Mouse (Mus musculus) megakaryocyte, embryonic 14.5 days (primary cell): ENCODE data around the gene Rpn2. TPM values are rescaled to one million over a fixed set of nuclear protein-coding genes. Genes with fewer than 3 reads are reported as not detected.

Experiments used
- H3K27me3 ChIP-seq: replicated peaks from 2 replicates; pipeline ENCODE3; 2012; ENCODE audit warnings: inconsistent platforms
- H3K36me3 ChIP-seq: replicated peaks from 2 replicates; pipeline ENCODE3; 2012; ENCODE audit warnings: low read length, inconsistent platforms, mixed read lengths
- H3K4me1 ChIP-seq: 2 replicates; pipeline ENCODE4 v1.6.1; 2012; ENCODE audit warnings: inconsistent platforms
- H3K4me3 ChIP-seq: replicated peaks from 2 replicates; pipeline ENCODE3; 2012; ENCODE audit warnings: moderate library complexity, mild to moderate bottlenecking, inconsistent platforms
- H3K9me3 ChIP-seq: 2 replicates; pipeline ENCODE4 v1.6.1; 2012; ENCODE audit warnings: inconsistent platforms
- FLI1 ChIP-seq: IDR thresholded peaks from 2 replicates; pipeline ENCODE4 v1.6.1; 2012; ENCODE audit warnings: low read length, inconsistent platforms, mixed read lengths
- GATA1 ChIP-seq: IDR thresholded peaks from 3 replicates; pipeline ENCODE4 v1.6.1; 2012; ENCODE audit warnings: mixed read lengths, low read length, inconsistent platforms, borderline replicate concordance
- polyA plus RNA-seq: library from polyadenylated mRNA; stranded (reverse); fragments of >175 nt; gene quantifications from 2 replicates; pipeline ENCODE4 v1.2.3, GENCODE M21; 2012; ENCODE audit warnings: low replicate concordance; ENCODE audit not compliant: insufficient read depth

Gene Rpn2
- 73.1 and 98.6 TPM in 2 replicates for polyA plus RNA-seq

DNA sequence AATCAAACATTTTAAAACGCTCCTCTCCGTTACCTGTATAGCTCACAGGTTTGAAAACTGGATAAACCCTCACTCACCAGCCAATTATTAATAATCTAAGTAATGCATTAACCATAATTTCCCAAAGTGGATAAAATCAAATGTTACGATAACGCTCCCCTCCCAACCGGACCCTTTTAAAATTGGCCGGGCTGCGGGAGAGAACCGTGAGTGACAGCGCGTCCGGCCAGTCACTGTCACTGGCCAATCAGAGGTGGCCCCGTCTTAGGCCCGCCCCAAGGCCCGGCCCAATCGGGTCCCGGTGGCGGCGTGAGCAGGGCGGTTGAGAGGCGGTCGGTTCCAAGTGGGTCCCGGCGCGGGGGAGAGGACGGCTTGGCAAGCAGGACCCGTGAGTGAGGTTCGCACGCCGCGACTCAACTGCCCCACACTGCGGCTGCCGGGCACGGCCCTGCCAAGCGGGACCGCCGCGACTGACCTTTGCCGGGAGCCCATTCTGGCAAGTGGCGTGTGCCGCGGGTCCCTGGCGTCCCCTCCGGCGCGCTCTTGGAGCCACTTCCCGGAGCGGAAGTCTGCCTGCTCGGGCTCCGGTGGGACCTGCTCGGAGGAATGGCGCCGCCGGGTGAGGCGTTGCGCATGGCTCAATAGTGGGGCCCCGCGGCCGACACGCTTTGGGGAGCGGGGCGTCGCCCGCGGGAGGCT, at the start of gene Rpn2:
Gene Rpn2, plus strand, starts transcription at position 301 of the 699 bp plus-strand sequence.
- Histone ChIP-seq H3K4me1 (peaks cover 47% of the 10 kb centered on the region), H3K9me3 (no peaks in the 10 kb centered on the region), H3K27me3 (no peaks in the 10 kb centered on the region), H3K4me3 (peak within 1 kb of the TSS; percentile 97), H3K36me3 (peaks cover 24% of the 10 kb centered on the region)
- no peak for TF ChIP-seq GATA1
- no peak for TF ChIP-seq FLI1

DNA sequence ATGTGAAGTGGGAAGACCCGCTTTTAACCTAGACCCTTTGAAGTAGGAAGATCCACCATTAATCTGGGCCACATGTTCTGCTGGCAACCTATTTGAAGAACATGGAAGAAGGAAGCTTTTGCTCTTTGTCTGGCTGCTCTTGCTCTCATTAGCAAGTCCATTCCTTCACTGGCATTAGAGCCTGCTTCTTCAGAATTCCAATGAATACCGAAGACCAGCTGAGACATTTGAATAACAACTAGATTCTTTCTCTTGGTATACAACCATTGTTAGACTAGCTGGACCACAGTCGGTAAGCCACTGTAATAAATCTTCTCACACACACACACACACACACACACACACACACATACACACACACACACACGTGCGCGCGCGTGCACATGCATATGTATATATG, 42.9 kb upstream of the Rpn2 start:
- no peak for TF ChIP-seq FLI1
- no peak for TF ChIP-seq GATA1
- peaks cover 41% of the 10 kb centered on the region for H3K27me3 ChIP-seq
- H3K9me3 ChIP-seq: peaks cover 5% of the 10 kb centered on the region; the same call in 1 of the 2 replicates
- H3K4me1 ChIP-seq: no peaks in the 10 kb centered on the region
- H3K36me3 ChIP-seq: no peaks in the 10 kb centered on the region
- H3K4me3 ChIP-seq: no peak overlapping the region

DNA sequence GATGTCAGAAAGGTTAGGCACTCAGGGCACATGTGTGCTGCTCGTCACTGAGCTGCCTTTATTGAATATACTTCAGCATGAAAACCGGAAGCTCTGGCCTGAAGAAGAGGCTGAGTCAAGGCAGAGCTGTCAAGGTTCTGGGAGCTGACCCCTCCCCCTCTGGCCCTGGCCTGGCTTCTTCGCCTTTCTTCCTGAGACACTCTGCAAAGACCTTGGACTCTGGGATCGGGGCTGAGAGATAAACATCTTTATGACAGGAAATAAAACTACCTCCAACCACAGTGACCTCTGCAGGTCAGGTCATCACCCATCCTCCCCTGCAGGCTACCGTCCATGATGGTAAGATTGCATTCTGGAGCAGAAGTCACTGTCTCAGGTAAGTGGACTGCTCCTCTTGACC, 33.8 kb upstream of the Rpn2 start:
- Histone ChIP-seq H3K4me3 (peak overlapping the region; percentile 18), H3K36me3 (no peaks in the 10 kb centered on the region), H3K9me3 (peaks cover 19% of the 10 kb centered on the region), H3K4me1 (peaks cover 7% of the 10 kb centered on the region), H3K27me3 (peaks cover 14% of the 10 kb centered on the region)
- TF ChIP-seq FLI1: no peak
- no peak for TF ChIP-seq GATA1

DNA sequence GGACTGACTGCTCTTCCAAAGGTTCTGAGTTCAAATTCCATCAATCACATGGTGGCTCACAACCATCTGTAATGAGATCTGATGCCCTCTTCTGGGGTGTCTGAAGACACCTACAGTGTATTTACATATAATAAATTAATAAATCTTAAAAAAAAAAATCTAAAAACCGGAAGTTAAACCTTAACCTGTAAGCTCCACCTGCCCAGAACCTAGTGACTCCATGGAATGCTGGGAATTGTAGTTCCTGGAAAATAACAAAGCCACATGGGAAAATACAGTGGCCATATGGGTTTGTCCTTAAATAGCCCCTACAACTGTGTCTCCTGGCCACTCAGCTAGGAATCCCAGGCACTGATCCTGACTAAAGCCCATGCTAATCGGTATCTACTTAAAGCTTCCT, 33.2 kb upstream of the Rpn2 start:
- peaks cover 17% of the 10 kb centered on the region for H3K9me3 ChIP-seq
- H3K36me3 ChIP-seq: no peaks in the 10 kb centered on the region
- peaks cover 17% of the 10 kb centered on the region for H3K27me3 ChIP-seq
- H3K4me1 ChIP-seq: peaks cover 7% of the 10 kb centered on the region
- TF ChIP-seq GATA1: no peak
- no peak for TF ChIP-seq FLI1
- H3K4me3 ChIP-seq: no peak overlapping the region

DNA sequence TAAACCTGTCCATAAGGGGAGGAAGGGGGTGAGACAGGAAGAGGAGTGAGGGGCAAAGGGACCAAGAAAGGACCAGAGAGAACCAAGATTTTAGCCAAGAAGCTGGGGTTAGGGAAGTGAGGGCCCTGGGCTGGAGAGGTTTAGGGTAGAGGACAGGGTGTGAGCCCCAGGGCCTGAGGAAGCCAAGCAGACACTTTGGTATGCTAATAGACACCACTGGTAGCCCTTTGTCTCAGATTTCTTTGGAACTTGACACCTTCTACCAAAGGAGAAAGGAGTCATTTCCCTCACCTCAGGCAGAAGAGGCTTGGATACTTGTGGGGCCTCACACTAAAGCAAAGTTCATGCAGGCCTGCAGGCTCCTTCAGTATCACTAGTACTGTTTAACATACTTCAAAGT, 30.7 kb upstream of the Rpn2 start:
- Histone ChIP-seq H3K4me3 (no peak overlapping the region), H3K36me3 (no peaks in the 10 kb centered on the region), H3K4me1 (peaks cover 7% of the 10 kb centered on the region), H3K9me3 (peaks cover 18% of the 10 kb centered on the region), H3K27me3 (peaks cover 20% of the 10 kb centered on the region)
- TF ChIP-seq FLI1: no peak

DNA sequence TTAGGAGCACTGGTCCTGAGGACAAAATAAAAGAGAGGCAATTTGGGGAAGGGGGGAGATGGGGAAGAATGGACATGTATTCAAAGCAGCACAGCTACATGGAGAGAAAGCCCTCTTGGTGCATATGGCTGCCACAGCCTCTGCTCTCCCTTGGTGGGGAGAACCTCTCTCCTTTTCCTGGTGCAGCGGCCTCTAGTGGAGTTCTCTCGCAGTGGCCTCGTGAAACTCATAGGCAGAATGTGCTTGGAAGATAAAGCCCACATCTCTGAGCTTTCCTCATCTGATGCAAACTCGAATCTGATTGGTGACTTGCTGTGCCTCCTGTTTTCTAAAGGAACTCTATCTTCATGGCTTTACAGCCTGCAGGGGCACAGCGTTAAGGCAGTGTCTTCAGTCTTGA, 19.1 kb upstream of the Rpn2 start:
- TF ChIP-seq FLI1: no peak
- no peak for TF ChIP-seq GATA1
- Histone ChIP-seq H3K4me1 (peaks cover 15% of the 10 kb centered on the region), H3K4me3 (no peak overlapping the region), H3K36me3 (no peaks in the 10 kb centered on the region), H3K27me3 (peaks cover 29% of the 10 kb centered on the region), H3K9me3 (no peaks in the 10 kb centered on the region)

DNA sequence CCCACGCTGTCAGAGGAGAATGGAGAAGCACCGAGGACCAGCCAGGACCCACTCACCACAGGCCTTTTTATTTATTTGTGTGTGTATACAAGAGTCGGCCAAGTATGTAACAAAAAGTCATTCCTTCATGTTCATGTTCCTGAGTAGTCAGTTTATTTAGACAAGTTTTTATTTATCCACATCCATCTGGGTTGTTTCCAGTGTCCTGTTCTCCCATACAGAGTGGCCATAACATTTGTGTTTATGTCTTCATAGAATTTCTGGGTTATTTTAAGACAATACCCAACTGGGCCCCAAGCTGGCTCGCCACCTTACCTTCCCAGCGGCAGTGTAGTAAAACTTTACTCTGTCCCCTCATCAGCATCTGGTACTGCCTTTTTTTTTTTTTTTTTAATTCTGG, 16.9 kb upstream of the Rpn2 start:
- Histone ChIP-seq H3K4me3 (no peak overlapping the region), H3K27me3 (peaks cover 25% of the 10 kb centered on the region), H3K36me3 (no peaks in the 10 kb centered on the region), H3K4me1 (peaks cover 9% of the 10 kb centered on the region), H3K9me3 (no peaks in the 10 kb centered on the region)
- TF ChIP-seq GATA1 (no peak), FLI1 (no peak)

DNA sequence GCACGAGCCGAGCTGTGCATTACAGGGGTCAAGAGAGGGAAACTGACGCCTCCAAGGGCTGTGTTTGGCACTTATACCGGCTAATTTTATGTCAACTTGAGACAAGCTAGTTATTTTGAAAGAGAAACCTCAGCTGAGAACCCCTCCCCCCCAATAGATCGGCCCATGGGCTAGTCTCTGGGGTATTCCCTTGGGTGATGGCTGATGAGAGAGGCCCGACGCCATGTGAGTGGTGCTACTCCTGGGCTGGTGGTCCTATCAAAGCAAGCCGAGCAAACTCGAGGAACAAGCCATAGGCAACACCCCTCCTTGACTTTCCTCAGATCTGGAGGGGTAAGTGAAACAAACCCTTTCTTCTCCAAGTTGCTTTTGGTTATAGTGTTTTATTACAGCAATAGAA, 16.3 kb upstream of the Rpn2 start:
- Histone ChIP-seq H3K27me3 (peaks cover 25% of the 10 kb centered on the region), H3K9me3 (no peaks in the 10 kb centered on the region), H3K4me1 (peaks cover 9% of the 10 kb centered on the region), H3K4me3 (no peak overlapping the region), H3K36me3 (no peaks in the 10 kb centered on the region)
- TF ChIP-seq FLI1: no peak
- TF ChIP-seq GATA1: no peak

DNA sequence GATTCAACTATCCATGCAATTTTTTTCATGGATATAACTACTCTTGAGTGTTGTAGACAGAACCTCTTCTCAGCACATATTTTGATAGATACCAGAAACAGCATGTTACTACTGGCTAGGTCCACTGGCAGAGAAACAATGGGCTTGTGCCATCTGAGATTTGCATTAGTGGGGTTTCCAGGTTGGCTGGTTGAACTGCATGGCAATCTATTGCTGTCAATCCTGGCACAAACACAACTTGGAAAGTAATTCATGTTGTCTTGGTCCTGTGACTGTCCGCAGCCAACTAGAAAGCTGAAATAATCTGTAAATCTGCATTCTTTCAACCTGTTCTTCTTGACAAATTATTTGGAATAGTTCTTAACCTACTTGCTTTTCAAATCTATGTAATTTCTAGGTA, 15.7 kb upstream of the Rpn2 start:
- peaks cover 25% of the 10 kb centered on the region for H3K27me3 ChIP-seq
- H3K36me3 ChIP-seq: no peaks in the 10 kb centered on the region
- TF ChIP-seq FLI1 (no peak), GATA1 (no peak)
- H3K4me3 ChIP-seq: no peak overlapping the region
- H3K9me3 ChIP-seq: no peaks in the 10 kb centered on the region
- peaks cover 9% of the 10 kb centered on the region for H3K4me1 ChIP-seq

DNA sequence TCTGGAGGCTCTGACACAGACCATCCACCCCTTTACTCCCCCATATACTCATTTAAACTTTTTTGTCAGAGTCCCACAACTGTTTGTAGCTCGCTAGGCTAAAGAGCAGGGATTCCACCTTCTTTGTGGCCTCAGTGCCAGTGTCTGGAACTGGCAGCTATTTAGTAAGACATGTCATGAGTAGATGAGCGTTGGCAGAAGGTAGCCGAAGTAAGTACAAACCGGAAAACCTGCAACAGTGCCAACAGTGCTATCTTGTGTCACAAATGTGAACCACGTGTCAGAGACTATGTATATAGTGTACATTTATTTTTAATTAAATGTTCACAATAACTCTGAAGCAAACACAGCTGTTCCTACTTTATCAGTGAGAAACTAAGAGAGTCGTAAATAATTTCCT, 15.0 kb upstream of the Rpn2 start:
- H3K27me3 ChIP-seq: peaks cover 26% of the 10 kb centered on the region
- peaks cover 9% of the 10 kb centered on the region for H3K4me1 ChIP-seq
- no peak overlapping the region for H3K4me3 ChIP-seq
- H3K36me3 ChIP-seq: no peaks in the 10 kb centered on the region
- H3K9me3 ChIP-seq: no peaks in the 10 kb centered on the region
- TF ChIP-seq FLI1 (no peak), GATA1 (no peak)

DNA sequence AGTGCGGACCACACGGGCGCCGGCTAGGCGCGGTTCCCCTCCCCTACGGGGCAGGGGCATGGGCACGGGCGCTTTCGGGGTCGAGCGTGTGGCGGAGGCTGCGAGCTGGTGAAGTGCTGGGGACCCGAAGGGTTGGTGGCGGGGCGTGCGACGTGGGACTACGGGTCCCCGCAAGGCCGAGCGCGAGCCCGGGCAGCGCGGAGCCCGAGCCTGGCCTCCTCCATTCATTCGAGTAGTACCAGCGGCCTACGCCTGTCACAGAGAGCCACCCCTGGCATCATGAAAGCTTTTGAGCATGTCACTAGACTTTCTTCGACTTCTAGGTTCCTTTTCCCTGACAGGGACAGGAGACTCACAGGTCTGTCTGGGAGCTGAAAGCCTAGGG, 591 bp downstream of the Rpn2 start, which contains the start of gene Mroh8:
Gene Mroh8, minus strand, starts transcription at position 134 of the 385 bp plus-strand sequence.
- Histone ChIP-seq H3K27me3 (no peaks in the 10 kb centered on the region), H3K4me1 (peaks cover 49% of the 10 kb centered on the region), H3K36me3 (peaks cover 27% of the 10 kb centered on the region), H3K9me3 (no peaks in the 10 kb centered on the region), H3K4me3 (peak within 1 kb of the TSS; percentile 97)
- TF ChIP-seq GATA1 (no peak), FLI1 (no peak)
